Mouse (Mus musculus): ENCODE results near the gene Hdhd3. TPM values are rescaled to one million over a fixed set of nuclear protein-coding genes. Genes with fewer than 3 reads are reported as not detected.

The Hdhd3 gene
- polyA plus RNA-seq, 1 experiment from 2014 or later: 11.2 TPM

DNA sequence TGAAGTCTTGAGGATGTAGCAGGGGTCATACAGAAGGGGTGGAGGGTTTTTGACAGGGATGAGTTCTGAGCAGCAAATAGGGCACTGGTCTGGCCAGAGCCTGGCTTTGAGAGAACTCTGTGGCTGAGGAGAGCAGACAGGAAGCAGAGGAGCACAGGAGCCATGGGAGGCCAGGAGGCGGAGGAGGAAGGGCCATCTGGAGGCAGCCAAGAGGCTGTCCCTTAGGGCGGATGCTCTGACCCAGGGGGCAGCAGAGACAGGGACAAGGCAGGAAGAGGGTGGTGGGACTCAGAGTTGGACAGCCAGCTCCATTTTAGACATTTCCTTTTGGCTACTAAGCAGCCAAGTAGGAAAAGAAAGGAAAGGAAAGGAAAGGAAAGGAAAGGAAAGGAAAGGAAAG is 12.8 kb upstream of the Hdhd3 start:
- Histone ChIP-seq H3K4me3 (ENCODE audit: low read length) (no peak overlapping the region), H3K36me3 (ENCODE audit: control insufficient read depth, insufficient read depth, low read length) (peaks cover 12% of the 10 kb centered on the region), H3K9me3 (ENCODE audit: control insufficient read depth, low read length) (no peaks in the 10 kb centered on the region), H3K4me1 (ENCODE audit: control insufficient read depth, insufficient read depth, low read depth, low read length) (peaks cover 12% of the 10 kb centered on the region), H3K4me2 (ENCODE audit: low read length) (no peak overlapping the region), H3K9ac (ENCODE audit: low read depth, low read length) (no peak overlapping the region), H3K27me3 (replicated peaks; ENCODE audit: control insufficient read depth, insufficient read depth, low read length) (no peaks in the 10 kb centered on the region), H3K27ac (ENCODE audit: low read depth, low read length) (0 out of 2 replicates have a peak overlapping the region, but pooled peaks have one; percentile 24)
- 49% methylated on average over 2 of the region's 2 CpGs for WGBS
- no peak for ATAC-seq

DNA sequence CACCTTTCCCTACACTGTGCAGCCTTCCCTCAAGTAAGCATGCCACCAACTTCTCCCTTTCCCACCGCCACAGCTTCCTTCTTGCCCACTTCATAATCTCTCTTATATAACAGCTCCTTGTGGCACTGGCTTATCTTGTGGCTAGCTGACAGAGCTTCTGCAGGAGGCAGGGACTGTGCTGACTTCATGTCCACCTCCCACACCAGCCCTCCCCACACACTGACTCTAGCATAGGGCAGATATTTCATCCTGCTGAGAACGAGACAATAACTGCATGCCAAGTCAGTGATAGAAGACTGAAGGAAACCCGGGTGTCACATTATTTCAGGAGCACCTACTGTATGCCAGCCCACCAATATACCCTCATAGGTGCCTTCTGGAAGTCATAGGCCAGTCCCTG is 12.2 kb upstream of the Hdhd3 start:
- Histone ChIP-seq H3K27me3 (replicated peaks; ENCODE audit: control insufficient read depth, insufficient read depth, low read length) (no peaks in the 10 kb centered on the region), H3K4me2 (ENCODE audit: low read length) (no peak overlapping the region), H3K27ac (ENCODE audit: low read depth, low read length) (0 out of 2 replicates have a peak overlapping the region, but pooled peaks have one; percentile 24), H3K4me1 (ENCODE audit: control insufficient read depth, insufficient read depth, low read depth, low read length) (peaks cover 10% of the 10 kb centered on the region), H3K4me3 (ENCODE audit: low read length) (no peak overlapping the region), H3K9ac (ENCODE audit: low read depth, low read length) (no peak overlapping the region), H3K9me3 (ENCODE audit: control insufficient read depth, low read length) (no peaks in the 10 kb centered on the region), H3K36me3 (ENCODE audit: control insufficient read depth, insufficient read depth, low read length) (peaks cover 12% of the 10 kb centered on the region)
- 75% methylated on average over 3 of the region's 3 CpGs for WGBS
- no peak for ATAC-seq

DNA sequence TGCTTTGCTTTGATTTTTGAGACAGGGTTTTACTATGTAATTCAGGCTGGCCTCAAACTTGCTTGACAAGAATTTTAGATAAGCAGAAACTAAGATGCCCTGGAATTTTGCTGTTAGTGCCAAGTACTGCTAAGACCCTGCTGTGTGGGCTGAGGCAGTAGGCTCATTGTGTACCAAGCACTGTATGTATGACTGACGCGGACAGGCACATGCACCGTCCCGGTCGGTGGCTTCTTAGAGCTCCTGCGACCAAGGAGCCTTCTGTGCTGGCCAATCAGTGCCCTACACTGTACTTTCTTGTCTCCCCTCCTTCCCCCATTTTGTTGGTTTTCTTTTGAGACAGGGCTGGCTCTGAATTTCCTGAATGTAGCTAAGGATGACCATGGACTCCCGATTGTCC is 11.7 kb upstream of the Hdhd3 start:
- no peak overlapping the region for H3K4me2 ChIP-seq (ENCODE audit: low read length)
- peaks cover 15% of the 10 kb centered on the region for H3K36me3 ChIP-seq (ENCODE audit: control insufficient read depth, insufficient read depth, low read length)
- peaks cover 8% of the 10 kb centered on the region for H3K4me1 ChIP-seq (ENCODE audit: control insufficient read depth, insufficient read depth, low read depth, low read length)
- no peaks in the 10 kb centered on the region for H3K27me3 ChIP-seq (replicated peaks; ENCODE audit: control insufficient read depth, insufficient read depth, low read length)
- H3K27ac ChIP-seq (ENCODE audit: low read depth, low read length): no peak overlapping the region
- no peak overlapping the region for H3K9ac ChIP-seq (ENCODE audit: low read depth, low read length)
- ATAC-seq: no peak
- H3K9me3 ChIP-seq (ENCODE audit: control insufficient read depth, low read length): no peaks in the 10 kb centered on the region
- H3K4me3 ChIP-seq (ENCODE audit: low read length): no peak overlapping the region
- WGBS: 85% methylated on average over 7 of the region's 7 CpGs

DNA sequence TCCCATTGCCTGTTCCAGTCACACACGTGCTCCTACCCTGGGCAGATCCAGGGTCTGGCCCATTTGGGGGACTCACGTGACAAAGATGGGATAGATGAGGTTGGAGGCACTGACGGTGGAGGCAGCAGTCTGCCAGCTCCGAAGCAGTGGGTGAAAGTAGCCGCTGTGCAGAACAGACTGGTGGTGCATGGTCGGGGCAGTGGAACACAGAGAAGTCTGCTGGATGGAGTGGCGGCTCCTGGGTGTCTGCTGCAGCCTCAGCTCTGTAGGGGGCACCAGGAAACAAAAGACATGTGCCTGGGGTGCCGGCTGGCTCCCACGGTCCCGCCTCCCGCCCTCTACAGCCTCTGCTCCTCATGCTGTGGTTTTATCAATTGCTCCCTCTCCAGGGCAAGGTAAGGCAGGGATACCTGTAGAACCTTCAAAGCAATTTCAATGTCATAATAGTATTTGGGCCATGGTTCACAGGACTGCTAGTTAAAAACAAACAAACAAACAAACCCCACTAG is 10.8 kb upstream of the Hdhd3 start:
- peaks cover 24% of the 10 kb centered on the region for H3K36me3 ChIP-seq (ENCODE audit: control insufficient read depth, insufficient read depth, low read length)
- WGBS: 44% methylated on average over 11 of the region's 11 CpGs
- no peak for ATAC-seq
- no peaks in the 10 kb centered on the region for H3K9me3 ChIP-seq (ENCODE audit: control insufficient read depth, low read length)
- no peak overlapping the region for H3K27ac ChIP-seq (ENCODE audit: low read depth, low read length)
- no peaks in the 10 kb centered on the region for H3K27me3 ChIP-seq (replicated peaks; ENCODE audit: control insufficient read depth, insufficient read depth, low read length)
- no peak overlapping the region for H3K9ac ChIP-seq (ENCODE audit: low read depth, low read length)
- no peak overlapping the region for H3K4me2 ChIP-seq (ENCODE audit: low read length)
- H3K4me3 ChIP-seq (ENCODE audit: low read length): no peak overlapping the region
- H3K4me1 ChIP-seq (ENCODE audit: control insufficient read depth, insufficient read depth, low read depth, low read length): peaks cover 7% of the 10 kb centered on the region

DNA sequence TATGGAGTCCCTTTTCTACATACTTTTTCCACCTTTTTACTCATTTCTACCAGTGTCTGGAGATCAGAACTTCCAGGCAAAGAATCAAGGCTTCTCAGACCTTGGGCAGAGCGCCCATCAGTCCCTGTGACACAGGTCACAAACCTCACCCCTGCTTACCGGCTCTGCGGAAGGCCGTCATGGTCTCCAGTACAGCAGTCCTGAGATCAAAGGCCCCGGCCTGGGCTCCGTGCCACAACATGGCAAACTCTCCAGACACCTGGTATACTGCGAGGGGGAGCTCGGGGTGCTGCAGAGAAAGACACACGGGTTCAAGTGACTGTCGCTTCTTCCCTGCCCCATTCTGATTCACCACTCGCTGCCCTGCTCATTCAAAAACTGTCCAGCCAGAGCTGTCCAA is 6.7 kb upstream of the Hdhd3 start:
- Histone ChIP-seq H3K9ac (ENCODE audit: low read depth, low read length) (0 out of 2 replicates have a peak overlapping the region, but pooled peaks have one; percentile 17), H3K4me2 (ENCODE audit: low read length) (no peak overlapping the region), H3K27ac (ENCODE audit: low read depth, low read length) (no peak overlapping the region), H3K9me3 (ENCODE audit: control insufficient read depth, low read length) (no peaks in the 10 kb centered on the region), H3K4me3 (ENCODE audit: low read length) (no peak overlapping the region), H3K4me1 (ENCODE audit: control insufficient read depth, insufficient read depth, low read depth, low read length) (no peaks in the 10 kb centered on the region), H3K36me3 (ENCODE audit: control insufficient read depth, insufficient read depth, low read length) (peaks cover 33% of the 10 kb centered on the region), H3K27me3 (replicated peaks; ENCODE audit: control insufficient read depth, insufficient read depth, low read length) (no peaks in the 10 kb centered on the region)
- no peak for ATAC-seq
- WGBS: 89% methylated on average over 11 of the region's 11 CpGs

DNA sequence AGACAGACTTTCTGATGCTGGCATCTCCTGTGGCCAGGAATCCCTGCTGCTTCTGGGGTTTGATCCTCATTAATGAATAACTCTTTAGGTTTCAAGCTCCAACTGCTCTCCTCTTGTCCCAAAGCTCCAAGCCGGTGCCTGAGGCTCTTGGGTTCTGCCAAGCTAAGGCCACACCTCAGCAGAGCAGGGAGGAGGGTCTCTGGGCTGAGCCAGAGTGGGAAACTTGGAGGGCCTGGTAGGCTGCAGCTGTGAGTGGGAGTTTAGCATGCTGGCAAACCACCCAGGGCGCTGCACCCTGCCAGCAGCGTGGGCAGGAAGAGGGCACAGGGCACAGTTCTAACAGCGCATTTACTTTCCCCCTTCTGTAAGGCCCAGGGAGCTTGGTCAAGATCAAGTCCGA is 5.6 kb upstream of the Hdhd3 start:
- Histone ChIP-seq H3K9ac (ENCODE audit: low read depth, low read length) (no peak overlapping the region), H3K4me1 (ENCODE audit: control insufficient read depth, insufficient read depth, low read depth, low read length) (no peaks in the 10 kb centered on the region), H3K36me3 (ENCODE audit: control insufficient read depth, insufficient read depth, low read length) (peaks cover 33% of the 10 kb centered on the region), H3K27ac (ENCODE audit: low read depth, low read length) (no peak overlapping the region), H3K27me3 (replicated peaks; ENCODE audit: control insufficient read depth, insufficient read depth, low read length) (no peaks in the 10 kb centered on the region), H3K4me2 (ENCODE audit: low read length) (no peak overlapping the region), H3K4me3 (ENCODE audit: low read length) (no peak overlapping the region), H3K9me3 (ENCODE audit: control insufficient read depth, low read length) (no peaks in the 10 kb centered on the region)
- no peak for ATAC-seq
- 89% methylated on average over 5 of the region's 5 CpGs for WGBS

DNA sequence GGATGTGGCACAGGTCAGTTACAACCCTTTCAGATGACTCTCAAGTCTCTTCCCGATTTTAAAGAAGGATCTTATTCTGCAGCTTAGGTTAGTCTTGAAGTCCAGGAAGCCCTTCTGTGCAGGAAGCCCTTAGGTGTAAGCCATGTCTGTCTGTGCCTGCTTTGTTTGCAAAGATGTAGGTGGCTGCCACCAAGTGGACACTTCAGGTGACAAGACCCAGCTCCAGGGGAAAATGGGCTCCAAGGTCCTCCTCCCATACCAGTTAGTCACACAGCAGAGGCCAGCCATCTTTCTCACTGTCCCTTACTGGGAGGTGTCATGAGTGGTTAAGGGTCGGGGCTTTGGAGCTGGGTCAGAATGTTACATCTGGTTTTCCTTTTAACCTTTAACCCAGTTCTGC is 3.5 kb upstream of the Hdhd3 start:
- 81% methylated on average over 2 of the region's 2 CpGs for WGBS
- H3K4me1 ChIP-seq (ENCODE audit: control insufficient read depth, insufficient read depth, low read depth, low read length): peaks cover 2% of the 10 kb centered on the region; the same call in 1 of the 2 replicates
- H3K27ac ChIP-seq (ENCODE audit: low read depth, low read length): no peak overlapping the region
- no peaks in the 10 kb centered on the region for H3K27me3 ChIP-seq (replicated peaks; ENCODE audit: control insufficient read depth, insufficient read depth, low read length)
- no peak overlapping the region for H3K4me3 ChIP-seq (ENCODE audit: low read length)
- ATAC-seq: no peak
- no peak overlapping the region for H3K9ac ChIP-seq (ENCODE audit: low read depth, low read length)
- H3K9me3 ChIP-seq (ENCODE audit: control insufficient read depth, low read length): no peaks in the 10 kb centered on the region
- peaks cover 24% of the 10 kb centered on the region for H3K36me3 ChIP-seq (ENCODE audit: control insufficient read depth, insufficient read depth, low read length)
- no peak overlapping the region for H3K4me2 ChIP-seq (ENCODE audit: low read length)

DNA sequence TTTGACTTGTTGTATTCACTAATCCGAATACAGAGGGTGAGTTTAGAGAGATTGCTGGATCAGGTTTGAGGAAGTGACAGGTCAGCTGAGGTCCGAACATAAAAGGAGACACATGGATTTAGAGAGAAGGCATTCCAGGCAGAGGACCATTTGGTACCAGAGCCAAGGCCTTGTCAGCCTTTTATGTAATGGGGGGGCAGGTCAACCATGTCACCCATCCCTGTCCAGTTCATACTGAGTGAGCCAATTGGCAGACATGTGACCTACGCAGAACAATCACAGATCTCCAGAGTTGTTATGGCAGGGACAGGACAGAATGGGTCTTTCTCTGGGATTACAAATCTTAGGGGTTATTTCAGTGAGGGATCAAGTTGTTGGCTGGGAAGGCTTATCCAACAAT is 2.7 kb upstream of the Hdhd3 start:
- ATAC-seq: no peak
- 89% methylated on average over 3 of the region's 3 CpGs for WGBS

DNA sequence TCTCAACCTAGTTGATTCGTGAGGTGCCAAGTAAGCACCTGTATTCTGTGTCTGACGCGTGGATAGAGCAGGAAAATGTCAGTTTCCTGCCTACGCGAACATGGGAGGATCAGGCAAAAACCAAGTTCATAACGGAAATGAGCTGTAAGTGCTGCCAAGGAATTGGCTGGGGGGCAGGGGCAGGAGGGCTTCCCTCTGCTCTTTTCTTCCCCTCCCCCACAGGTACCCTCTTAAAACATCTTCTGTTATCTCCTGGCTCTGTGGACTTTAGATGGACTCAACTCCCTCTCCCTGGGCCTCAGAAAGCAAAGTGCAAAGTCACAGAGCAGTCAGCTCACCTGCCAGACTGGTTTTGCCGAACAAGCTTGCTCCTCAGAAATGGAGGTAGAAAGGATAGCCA is 298 bp downstream of the Hdhd3 start:
- Histone ChIP-seq H3K27ac (ENCODE audit: low read depth, low read length) (no peak overlapping the region), H3K36me3 (ENCODE audit: control insufficient read depth, insufficient read depth, low read length) (peaks cover 14% of the 10 kb centered on the region), H3K27me3 (replicated peaks; ENCODE audit: control insufficient read depth, insufficient read depth, low read length) (no peaks in the 10 kb centered on the region), H3K9me3 (ENCODE audit: control insufficient read depth, low read length) (no peaks in the 10 kb centered on the region), H3K4me3 (ENCODE audit: low read length) (no peak overlapping the region), H3K9ac (ENCODE audit: low read depth, low read length) (no peak overlapping the region), H3K4me2 (ENCODE audit: low read length) (no peak overlapping the region), H3K4me1 (ENCODE audit: control insufficient read depth, insufficient read depth, low read depth, low read length) (peaks cover 12% of the 10 kb centered on the region)
- 80% methylated on average over 7 of the region's 7 CpGs for WGBS
- ATAC-seq: no peak

More for the DNA sequence above, 2.7 kb upstream of the Hdhd3 start:
- H3K4me3 ChIP-seq (ENCODE audit: low read length): no peak overlapping the region
- no peaks in the 10 kb centered on the region for H3K27me3 ChIP-seq (replicated peaks; ENCODE audit: control insufficient read depth, insufficient read depth, low read length)
- no peak overlapping the region for H3K9ac ChIP-seq (ENCODE audit: low read depth, low read length)
- peaks cover 8% of the 10 kb centered on the region for H3K4me1 ChIP-seq (ENCODE audit: control insufficient read depth, insufficient read depth, low read depth, low read length)
- H3K4me2 ChIP-seq (ENCODE audit: low read length): no peak overlapping the region
- H3K9me3 ChIP-seq (ENCODE audit: control insufficient read depth, low read length): no peaks in the 10 kb centered on the region
- H3K27ac ChIP-seq (ENCODE audit: low read depth, low read length): no peak overlapping the region
- H3K36me3 ChIP-seq (ENCODE audit: control insufficient read depth, insufficient read depth, low read length): peaks cover 21% of the 10 kb centered on the region
